Mouse (Mus musculus) thymus, postnatal 36 days (tissue): ENCODE measurements around the gene Mamdc4.
"Not testable (repeated sequence)": the region's sequence is repeated elsewhere in the genome, so short reads cannot be mapped to it uniquely, and the experiment has no call there.

Source experiments
- DNase-seq, 2 experiments: peaks; one replicate each; pipeline ENCODE4 v3.0.0; 2022; ENCODE audit warnings: mixed read lengths in 2 of 2

Mamdc4 gene

GRCm38 (mm10) chr2:25558774-25559173, 15.9 kb downstream of the Mamdc4 start:
- no peak for DNase-seq

- DNase-seq, result no peak
Measured at GRCm38 (mm10) chr2:25557964-25558360, 16.7 kb downstream of the Mamdc4 start.

- peak; percentile 92 to 95 for DNase-seq
Measured at GRCm38 (mm10) chr2:25557221-25557963, 17.3 kb downstream of the Mamdc4 start, which contains the start of gene Edf1. Gene Edf1 (plus strand): TSS chr2:25557847.

GRCm38 (mm10) chr2:25556296-25556695, 18.3 kb downstream of the Mamdc4 start:
- no peak for DNase-seq

GRCm38 (mm10) chr2:25555479-25555878, 19.2 kb downstream of the Mamdc4 start:
- not testable (repeated sequence) for DNase-seq

GRCm38 (mm10) chr2:25553171-25553786, 21.4 kb downstream of the Mamdc4 start:
- not testable (repeated sequence) for DNase-seq

DNA sequence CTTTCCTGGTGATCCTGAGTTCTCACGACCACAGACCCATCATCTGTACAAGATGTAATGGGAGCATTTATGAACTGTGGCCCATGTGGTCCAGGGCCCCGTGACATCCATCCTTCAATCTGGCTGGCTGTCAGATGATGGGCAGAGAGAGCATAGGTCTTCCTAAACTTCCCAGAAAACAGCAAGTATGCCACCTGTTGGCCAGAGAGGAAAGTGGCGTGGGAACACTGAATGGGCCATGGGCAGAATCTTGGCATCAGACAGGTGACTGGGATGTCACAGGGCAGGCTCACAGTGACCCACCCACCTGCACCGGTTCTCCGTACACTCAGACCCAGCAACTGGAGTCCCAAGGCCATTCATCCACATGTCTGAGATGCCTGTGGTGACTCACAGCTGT, 23.5 kb downstream of the Mamdc4 start:
- DNase-seq, result peak; percentile 64 to 67

- DNase-seq, result peak; percentile 72 to 86
Measured at GRCm38 (mm10) chr2:25549021-25549991, 25.3 kb downstream of the Mamdc4 start.

- peak; percentile 98 to 99 for DNase-seq
Measured at GRCm38 (mm10) chr2:25546811-25547491, 27.7 kb downstream of the Mamdc4 start, which contains the start of gene Traf2. Gene Traf2 (minus strand): TSS chr2:25546940.

DNA sequence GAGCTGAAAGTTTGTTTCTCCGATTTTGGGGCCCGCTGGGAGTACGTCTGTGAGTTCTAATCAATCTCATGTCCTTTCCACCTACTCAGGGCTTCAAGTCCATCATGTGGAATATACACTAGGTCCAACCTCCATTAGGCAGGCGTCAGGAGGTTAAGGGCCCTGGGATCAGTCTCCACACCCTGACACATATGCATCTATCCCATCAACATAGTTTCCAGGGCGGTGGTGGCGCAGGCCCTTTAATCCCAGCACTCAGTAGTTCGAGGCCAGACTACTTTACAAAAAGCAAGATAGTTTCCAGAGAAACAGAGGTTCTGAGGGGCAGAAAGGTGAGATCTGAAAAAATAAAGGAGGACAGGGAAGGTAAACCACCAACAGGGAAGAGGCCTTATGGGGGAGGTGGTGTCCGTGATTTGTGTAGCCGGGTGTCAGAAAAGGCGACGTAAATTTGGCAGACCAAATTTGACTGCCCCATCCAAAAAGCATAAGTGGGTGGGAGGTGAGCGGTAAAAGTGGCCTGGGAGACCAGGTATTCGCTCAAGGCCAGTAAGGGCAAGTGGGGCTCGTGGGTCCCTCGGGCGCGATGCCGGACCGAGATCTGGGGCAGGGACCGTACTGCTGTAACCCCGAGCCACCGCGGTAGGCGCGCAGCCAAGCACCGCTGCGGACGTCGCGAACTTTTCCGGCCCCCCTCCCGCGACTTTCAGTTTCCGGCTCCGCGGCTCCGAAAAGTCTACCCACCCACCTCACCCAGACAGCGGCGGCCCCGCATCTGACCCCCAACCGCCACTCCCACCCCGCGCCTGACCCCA, 28.4 kb downstream of the Mamdc4 start:
- DNase-seq, result no peak

- DNase-seq, result no peak
Measured at GRCm38 (mm10) chr2:25541644-25542367, 32.8 kb downstream of the Mamdc4 start.

- no peak for DNase-seq
Measured at GRCm38 (mm10) chr2:25540541-25540948, 34.1 kb downstream of the Mamdc4 start.

- DNase-seq, result no peak
Measured at GRCm38 (mm10) chr2:25536531-25536930, 38.1 kb downstream of the Mamdc4 start.

DNA sequence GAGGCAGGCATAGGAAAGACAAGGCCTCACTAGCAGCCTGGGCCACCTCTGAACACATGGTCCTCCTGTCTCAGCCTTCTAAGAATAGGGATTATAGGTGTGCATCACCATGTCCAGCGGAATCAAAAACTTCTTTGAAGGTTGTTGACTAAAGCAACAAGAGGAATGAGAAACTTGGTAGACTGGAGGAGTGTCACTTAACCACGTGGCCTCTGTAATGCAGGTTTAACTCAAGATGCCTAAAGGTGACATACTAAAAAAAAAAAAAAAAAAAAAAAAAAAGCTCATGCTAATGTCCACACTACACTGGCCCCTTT, 39.8 kb downstream of the Mamdc4 start:
- DNase-seq, result no peak

GRCm38 (mm10) chr2:25534178-25534865, 40.3 kb downstream of the Mamdc4 start:
- peak; percentile 31 to 36 for DNase-seq

GRCm38 (mm10) chr2:25533707-25534106, 40.9 kb downstream of the Mamdc4 start:
- DNase-seq, result no peak

- DNase-seq, result no peak
Measured at GRCm38 (mm10) chr2:25526510-25527302, 47.9 kb downstream of the Mamdc4 start.
